Mouse (Mus musculus) frontal cortex, adult 2 months (tissue): ENCODE data around the gene Spocd1. TPM values are rescaled to one million over a fixed set of nuclear protein-coding genes. Genes with fewer than 3 reads are reported as not detected.
"Not testable (repeated sequence)": the region's sequence is repeated elsewhere in the genome, so short reads cannot be mapped to it uniquely, and the experiment has no call there.

Experiments
- DNase-seq, 2 experiments: peaks; one replicate each; pipeline ENCODE4 v3.0.0; 2022; ENCODE audit warnings: low spot score in 1 of 2; ENCODE audit errors: extremely low spot score in 1 of 2
- polyA plus RNA-seq: library from polyadenylated mRNA; depleted of rRNA; stranded (reverse); fragments of >200 nt; gene quantifications from 2 replicates; pipeline ENCODE4 v1.2.3, GENCODE M21; 2012; rRNA removed

Spocd1 gene
- 0.40 TPM in 2 replicates for polyA plus RNA-seq

DNA sequence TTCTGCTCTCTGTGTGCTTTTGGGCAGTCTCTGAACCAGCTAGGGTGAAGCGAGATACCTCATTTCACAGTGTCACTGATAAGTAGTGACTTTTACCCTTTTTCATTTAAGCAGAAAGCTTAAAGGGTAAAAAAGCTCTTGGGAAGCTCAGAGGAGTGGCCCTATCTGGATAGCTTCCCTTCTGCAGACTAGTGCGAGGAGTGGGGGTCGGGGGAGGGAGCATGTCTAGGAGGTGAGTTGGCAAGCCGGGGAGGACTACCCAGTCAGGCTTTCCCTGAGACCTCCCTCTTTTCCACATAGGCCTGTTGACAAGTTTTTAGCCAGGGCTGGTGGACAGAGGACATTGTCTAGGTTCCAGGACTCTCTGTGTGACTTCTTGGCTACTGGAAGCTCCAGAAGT lies at the start of gene Spocd1:
Spocd1 (plus strand) TSS at position 301 of the 400 bp plus-strand sequence.
- DNase-seq: no peak

DNA sequence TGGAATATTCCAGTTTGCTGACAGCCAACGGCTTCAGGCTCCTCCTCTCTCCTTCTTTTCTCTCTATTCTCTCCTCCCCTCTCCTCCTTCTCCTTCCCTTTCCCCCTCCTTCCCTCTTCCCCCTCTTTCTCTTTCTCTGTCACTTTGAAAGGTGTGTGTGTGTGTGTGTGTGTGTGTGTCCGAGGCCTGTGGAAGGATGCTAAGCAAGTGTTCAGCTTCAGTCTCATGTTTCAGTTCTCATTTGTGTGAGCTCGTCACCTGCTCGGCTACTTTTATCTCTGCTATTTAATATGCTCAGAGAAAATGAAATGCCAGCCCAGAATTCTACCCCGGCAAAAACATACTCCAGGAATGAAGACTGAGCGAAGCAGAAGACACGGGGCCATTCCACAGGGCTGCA lies 48.4 kb upstream of the Spocd1 start:
- no peak for DNase-seq

DNA sequence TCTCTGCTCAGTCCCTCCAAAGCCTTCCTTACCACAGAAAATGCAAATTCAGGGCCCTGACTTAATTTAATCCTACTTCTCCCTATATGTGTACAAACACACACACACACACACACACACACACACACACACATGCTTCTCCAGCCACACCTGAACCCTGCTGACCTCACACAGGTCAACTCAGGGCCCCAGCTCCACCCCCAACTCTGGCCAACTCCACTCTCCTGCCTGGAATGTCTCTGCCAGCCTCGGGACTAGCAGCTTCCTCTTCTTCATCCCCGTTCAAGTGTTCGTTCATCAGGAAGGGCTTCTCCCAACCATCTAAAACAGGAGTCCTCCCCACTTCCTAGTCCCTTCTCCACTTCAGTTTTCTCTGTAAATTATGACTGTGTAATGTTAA lies 47.4 kb upstream of the Spocd1 start:
- no peak for DNase-seq

DNA sequence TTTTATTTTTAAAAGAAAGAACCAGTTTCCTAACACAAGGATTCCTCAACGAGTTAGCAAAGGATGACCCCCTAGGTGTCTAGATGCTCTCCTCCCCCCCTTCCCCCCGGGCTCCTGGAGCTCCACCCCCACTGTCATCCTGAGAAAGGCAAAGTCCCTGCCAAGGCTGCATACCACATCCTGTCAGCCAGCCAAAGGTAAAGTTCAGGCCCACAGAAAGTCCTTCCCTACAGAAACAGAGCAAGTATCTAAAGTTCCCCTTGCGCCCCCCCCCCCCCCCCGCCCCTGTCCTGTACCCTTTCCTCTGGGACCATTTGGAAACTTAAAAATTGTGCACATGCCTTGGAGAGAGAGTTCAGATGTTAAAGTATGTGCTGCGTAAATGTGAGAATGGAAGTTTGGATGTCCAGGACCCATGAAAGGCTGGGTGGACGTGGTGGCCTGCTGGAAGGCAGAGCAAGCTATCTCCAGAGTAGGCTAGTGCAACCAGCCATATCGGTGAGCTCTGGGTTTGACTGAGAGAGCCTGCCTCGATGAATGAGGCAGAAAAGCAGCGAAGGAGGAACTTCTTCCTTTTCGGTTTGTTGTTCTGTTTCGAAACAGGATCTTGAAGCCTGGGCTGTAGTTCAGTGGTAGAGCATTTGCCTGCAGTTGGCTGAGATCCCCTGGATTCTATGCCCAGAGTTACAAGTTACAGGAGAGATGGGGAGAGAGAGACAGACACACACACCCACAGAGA lies 46.3 kb upstream of the Spocd1 start:
- peak in 1 of 2 experiments; percentile 50 for DNase-seq

DNA sequence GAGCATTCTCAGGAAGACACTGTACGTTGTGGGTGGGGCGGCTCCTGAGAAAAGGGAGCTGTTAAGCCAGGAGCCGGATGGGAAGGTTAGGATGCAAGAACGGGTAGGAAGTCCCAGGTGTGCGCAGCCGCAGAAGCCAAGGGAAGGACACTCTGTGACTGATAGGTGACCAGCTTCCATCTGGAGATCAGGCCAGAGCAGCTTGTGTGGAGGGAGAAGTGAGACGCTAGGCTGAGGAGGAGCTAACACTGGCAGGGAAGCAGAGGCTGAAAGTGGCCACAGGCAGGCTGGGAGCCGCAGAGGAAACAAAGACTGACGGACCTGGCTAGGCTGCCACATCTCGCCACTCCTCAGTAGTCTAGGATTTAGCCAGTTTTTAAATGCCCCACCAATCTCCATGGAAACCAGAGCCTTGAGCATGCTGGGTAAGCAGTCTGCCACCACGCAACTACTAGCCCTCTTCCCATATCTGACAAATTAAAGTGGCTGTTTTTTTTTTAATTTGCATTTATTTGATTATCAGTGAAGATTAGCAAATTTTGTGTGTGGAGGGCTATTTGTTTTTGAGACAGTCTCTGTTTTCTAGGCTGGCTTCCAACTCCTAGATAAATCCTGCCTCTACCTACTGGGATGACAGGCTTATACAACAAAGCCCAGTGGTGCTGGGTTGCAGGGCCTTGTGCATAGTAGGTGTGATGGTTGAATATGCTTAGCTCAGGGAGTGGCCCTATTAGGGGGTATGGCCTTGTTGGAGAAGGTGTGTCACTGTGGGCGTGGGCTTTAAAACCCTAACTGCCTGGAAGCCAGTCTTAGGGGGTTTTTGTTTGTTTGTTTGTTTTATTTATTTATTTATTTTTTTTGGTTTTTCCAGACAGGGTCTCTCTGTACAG lies 44.8 kb upstream of the Spocd1 start:
- peak in 1 of 2 experiments; percentile 53 for DNase-seq

GRCm38 (mm10) chr4:129889661-129890060 lies 39.4 kb upstream of the Spocd1 start:
- DNase-seq: no peak

DNA sequence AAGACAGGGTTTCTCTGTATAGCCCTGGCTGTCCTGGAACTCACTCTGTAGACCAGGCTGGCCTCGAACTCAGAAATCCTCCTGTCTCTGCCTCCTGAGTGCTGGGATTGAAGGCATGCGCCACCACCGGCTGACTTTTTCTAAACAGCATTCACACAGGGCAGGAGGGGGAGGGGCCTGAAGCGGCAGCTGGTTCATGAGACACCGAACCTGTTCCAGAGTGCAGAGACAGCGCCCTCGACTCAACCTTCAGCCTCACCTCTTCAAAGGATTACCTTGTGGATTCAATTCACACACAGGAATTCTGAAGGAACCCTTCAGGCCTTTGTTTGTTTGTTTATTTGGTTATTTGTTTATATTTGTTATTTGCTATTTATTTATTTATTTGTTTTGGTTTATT lies 39.0 kb upstream of the Spocd1 start:
- DNase-seq: no peak

GRCm38 (mm10) chr4:129894861-129895260 lies 34.2 kb upstream of the Spocd1 start:
- no peak for DNase-seq

DNA sequence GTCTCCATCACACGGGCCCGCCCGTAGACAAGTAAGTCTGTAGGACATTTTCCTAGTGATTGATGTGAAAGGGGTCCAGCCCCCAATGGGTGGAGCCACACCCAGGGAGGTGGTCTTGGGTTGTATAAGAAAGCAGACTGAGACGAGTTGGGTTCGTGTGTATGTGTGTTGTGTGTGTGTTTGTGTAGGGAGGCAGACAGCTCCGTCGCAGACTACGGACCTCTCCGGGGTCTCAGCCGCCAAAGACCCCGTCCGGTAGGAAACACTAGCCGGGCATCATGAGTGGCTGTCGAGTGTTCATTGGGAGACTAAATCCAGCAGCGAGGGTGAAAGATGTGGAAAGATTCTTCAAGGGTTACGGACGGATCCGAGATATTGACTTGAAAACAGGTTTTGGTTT lies 30.2 kb upstream of the Spocd1 start:
- not testable (repeated sequence) for DNase-seq

- DNase-seq: no peak
Observed at GRCm38 (mm10) chr4:129902394-129902793, 26.7 kb upstream of the Spocd1 start.

DNA sequence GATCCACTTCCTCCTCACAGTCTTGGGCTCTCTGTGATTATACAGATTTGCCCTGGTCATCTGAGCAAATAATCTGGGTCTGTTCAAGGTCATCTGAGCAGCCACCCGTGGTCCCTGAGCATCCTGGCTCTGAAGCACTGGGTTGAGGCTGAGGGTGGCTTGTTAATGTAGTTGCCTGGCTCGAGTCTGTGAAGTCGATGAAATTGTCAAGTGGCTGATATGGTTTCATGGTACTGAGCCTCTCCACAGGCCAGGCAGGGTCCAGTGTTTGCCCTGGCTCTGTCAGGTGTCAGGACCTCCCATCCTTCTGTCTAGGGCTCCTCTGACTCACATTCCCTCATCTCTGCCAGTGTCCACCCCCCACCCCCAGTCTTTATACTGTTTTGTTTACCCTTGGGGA lies 25.5 kb upstream of the Spocd1 start:
- no peak for DNase-seq

GRCm38 (mm10) chr4:129905032-129905431 lies 24.0 kb upstream of the Spocd1 start:
- DNase-seq: no peak

DNA sequence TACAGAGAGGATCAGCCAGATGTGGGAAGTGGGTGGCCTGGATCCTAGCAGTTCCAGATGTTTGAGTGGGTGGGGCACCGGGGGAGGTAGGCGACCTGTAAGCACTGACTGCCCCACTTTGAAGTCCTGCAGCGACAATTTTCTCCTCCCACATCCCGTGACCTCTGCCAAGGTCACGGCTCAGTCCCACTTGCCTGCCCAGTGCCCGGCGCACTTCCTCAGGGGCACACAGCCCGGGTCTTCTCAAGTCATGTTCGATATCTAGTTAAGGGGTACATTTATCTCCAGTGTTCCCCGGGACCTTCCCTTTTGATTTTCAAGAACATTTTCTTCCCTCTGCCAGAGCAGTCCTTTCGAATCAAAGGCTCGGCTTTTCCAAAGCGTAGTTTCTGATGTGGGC lies 23.0 kb upstream of the Spocd1 start:
- no peak for DNase-seq

DNA sequence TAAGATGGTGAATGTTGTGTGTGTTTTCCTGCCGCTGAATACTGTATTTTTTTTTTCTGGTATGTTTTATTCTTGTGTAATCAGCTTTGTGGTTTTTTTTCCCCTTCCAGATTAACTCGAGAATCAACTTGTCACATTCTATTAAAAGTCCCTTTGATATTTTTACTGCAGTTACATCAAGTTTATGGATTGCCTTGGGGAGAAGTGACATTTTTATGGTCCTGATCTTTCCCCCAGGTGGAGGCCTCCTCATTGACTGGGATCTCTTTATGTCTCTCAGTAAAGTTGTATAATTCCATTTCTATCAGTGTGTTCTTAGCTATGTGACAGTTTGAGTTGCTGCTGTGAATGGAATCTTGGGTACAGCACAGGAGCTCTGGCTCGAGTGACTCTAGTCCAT lies 20.2 kb upstream of the Spocd1 start:
- DNase-seq: no peak

DNA sequence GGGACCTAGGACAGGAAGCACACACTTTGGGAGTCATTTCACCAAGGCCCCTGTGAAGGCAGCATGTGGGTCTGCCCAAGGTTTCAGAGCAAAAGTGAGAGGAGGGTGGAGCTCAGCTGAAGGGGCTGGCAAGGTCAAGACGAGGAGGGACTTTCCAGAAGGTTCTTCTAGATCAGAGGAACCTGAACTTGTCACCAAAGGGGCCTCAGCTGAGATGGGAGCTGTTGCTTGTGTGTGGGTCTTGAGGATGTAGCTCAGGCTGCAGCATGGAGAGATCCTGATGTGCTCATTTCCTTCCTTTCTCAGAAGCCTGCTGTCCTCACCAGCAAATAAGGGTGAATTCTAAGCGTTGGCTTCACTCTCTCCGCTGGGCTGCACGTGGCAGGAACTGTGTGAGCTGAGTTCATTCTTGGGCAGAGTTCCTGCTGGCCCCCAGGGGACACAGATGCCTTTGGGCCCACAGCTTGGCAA lies 19.8 kb upstream of the Spocd1 start:
- no peak for DNase-seq

DNA sequence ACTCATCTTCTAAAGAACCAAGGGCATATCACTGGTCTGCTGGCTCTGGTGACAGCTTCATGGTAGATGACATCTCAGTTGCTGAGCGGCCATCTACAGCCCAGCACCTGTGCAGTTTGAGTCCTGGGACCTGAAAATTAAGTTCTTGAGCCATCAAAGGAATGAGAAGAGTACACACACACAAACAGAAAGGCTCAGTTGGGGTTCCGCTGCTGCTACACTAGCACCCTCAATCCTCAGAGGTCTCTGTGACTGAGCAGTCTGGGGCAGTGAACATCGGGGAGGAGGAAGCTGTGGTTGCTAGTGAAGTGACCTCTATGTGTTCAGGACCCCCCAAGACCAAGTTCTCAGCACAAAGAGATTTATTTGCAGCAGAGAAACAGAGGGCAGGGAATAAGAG lies 16.1 kb upstream of the Spocd1 start:
- DNase-seq: no peak

DNA sequence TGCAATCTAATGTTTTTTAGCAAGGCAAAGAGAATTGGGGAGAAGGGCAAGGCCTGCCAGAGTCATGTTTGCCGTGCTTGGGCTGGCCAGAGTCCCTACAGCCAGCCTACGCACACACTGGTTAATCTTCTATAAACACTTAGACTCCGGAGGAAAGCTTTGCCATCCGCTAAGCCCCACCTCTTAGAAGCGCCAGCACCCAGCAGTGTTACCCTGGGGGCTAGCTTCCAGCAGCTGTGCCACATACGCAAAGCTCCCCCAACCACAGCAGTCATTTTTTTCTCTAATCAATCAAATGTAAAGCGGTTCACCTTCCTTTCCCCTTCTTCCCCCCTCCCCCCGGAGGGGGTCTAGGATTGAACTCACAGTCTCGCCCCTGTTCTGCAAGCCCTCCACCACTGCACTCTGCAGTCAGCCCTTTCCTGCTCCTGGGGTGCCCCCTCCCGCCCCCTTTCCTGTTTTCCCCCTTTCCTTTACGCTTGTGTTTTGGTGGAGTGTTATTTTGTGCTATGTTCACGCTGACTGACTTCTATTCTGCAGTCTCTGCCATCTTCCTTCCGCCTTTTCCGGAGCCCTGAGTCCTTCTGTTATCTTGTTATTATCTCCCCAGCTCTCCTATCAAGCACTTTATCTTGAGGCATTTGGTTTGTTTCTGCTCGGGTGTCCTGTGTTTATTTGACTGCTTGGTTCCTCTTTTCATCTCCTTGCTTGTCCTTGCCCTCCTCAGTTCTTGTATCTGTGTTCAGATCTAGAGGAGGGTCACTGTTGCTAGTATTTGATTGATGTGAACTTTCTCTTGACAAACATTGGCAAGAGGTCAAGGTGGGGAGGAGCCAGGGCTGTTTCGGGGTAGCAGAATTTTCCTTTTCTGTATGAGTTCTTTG lies 15.0 kb upstream of the Spocd1 start:
- DNase-seq: no peak

DNA sequence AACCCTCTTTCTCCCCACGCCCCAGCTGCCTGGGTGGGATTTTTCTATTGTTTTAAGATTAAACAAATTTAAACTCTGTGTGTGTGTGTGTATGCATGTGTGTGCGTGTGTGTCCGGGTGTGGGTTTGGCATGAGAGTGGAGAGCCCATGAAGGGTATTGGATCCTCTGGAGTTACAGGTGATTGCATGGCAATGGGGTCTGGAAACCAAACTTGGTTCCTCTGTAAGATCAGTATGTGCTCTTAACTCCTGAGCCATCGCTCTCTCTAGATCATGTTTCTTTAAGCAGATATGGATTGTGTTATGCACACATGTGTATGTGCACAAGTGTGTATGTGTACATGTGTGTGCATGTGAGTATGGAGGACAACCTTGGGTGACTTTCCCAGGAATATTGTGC lies 14.4 kb upstream of the Spocd1 start:
- DNase-seq: no peak

- DNase-seq: no peak
Observed at GRCm38 (mm10) chr4:129915349-129915988, 13.6 kb upstream of the Spocd1 start.

- DNase-seq: no peak
Observed at GRCm38 (mm10) chr4:129916159-129916558, 12.9 kb upstream of the Spocd1 start.
